Mouse (Mus musculus) thymus, adult 18-20 months (tissue): ENCODE results near the gene Sox9.

Experiments used
- DNase-seq, 2 experiments: peaks; one replicate each; pipeline ENCODE4 v3.0.0; 2022; ENCODE audit warnings: mixed read lengths in 2 of 2

The Sox9 gene

DNA sequence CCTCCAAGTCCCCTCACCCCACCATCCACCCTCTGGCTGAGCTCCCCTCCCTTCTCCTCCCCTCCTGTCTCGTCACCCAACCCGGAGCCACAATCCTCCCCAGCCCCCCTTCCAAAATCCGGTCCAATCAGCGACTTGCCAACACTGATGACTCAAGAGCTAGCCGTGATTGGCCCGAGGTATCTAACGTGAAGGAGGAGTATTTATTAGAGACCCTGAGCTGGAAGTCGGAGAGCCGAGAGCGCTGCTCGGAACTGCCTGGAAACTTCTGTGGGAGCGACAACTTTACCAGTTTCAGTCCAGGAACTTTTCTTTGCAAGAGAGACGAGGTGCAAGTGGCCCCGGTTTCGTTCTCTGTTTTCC is at the start of gene Sox9:
Sox9 (plus strand) TSS at position 231 of the 363 bp plus-strand sequence.
- no peak for DNase-seq

DNA sequence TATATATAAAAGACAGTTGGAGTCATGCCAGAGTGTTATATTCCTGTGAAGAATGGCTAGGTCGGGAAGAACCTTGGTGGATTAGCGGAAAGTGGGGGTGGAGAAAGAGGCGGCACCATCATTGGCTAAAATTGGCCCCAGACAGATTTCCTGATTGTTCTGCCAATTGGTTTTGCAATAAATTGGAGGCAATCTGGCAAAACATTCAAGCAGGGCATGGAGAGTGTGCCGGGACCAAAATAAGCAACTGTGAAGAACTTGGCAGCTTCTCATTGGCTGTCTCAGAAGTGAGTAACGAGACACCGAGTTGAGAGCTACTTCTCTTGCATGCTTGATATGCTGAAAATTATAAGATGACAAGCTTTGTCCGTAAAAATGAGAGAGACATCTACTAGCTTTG is 49.6 kb upstream of the Sox9 start:
- no peak for DNase-seq

DNA sequence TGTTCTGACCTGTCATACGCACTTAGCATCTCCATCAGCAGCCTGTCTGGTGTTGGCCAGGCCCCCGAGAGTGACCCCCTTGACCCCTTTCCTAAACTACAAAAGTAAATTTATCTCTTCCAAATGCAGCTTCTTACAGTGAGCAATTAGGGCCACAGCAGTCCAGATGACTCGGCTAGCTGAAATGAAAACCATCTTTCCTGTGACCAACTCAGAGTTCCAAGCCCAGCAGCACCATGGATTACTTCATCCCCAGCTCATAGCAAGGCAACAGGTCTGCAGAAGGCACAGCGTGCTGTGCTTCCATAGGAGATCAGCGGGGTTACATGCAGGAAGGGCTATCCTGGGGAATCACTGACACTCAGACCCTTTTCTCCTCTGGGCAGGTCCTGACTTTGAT is 45.0 kb upstream of the Sox9 start:
- DNase-seq = no peak

DNA sequence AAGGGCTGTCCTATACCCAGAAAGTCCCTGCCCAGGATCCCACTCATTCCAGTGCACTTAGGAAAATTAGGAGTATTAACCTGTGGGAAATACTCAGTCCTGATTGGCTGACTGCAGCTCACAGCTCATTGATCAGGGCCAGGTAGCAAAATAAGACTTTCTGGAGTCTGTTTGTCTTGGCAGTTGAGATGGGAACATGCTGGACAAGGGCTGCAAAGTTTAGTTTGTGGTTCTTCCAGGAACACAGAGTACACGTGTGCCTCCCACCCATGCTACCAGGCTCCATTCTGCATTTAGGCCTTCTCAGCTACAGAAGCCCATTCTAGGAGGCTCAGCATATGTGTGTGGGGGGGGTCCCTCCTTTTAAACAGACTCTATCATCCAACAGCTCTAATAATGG is 42.3 kb upstream of the Sox9 start:
- no peak for DNase-seq

DNA sequence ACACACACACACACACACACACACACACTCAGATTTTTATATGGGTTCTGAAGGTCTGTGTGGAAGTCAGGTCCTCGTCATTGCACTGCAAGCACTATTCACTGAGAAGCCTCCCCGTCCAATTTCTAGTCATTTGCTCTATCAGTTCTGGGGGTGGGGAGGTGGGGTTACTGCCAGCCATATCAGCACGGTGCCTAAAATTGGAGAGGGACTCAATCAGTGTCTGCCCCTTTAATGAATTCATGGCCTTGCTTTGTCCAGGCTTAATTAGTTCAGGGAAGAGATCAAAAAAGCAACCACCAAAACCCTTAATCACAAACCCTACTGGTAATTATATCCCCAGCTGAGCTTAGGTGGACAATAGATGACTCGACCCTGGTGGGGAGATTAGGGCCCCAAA is 25.5 kb upstream of the Sox9 start:
- DNase-seq = no peak

DNA sequence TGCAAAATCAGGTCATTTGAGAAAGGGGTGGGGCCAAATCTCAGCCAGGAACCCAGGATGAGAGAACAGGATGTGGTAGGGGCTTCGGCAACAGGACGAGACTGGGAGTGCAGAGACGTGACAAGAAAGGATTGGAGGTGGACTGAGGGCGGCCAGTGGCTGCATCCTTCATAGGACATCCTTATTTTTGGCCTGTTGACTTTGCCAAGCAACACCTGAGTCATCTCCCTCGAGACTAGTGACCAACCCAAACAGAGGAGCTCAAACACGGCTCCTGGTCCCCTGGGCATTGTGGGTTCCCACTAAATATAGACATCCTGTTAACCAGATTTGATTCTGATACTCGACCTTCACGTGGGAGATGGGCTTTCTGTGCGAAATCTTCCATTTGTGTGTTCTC is 24.0 kb upstream of the Sox9 start:
- no peak for DNase-seq

DNA sequence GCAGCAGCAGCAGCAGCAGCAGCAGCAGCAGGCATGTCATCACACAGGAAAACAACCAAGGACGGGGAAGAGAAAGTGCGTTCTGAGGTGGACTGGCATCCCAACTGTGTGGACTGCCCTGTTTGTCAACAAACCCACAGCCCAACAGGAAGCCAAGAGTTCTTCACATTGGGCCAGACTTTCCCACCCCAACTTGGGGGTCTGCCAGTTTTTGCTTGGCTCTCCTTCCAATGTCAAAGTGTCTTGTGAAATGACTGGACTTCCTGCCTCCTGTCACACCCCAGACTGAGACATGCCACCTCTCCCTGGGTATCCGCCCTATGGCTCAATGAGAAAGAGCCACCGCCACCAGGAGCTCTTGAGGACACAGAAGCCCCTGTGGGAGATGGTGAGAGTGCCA is 15.1 kb upstream of the Sox9 start:
- DNase-seq = no peak

DNA sequence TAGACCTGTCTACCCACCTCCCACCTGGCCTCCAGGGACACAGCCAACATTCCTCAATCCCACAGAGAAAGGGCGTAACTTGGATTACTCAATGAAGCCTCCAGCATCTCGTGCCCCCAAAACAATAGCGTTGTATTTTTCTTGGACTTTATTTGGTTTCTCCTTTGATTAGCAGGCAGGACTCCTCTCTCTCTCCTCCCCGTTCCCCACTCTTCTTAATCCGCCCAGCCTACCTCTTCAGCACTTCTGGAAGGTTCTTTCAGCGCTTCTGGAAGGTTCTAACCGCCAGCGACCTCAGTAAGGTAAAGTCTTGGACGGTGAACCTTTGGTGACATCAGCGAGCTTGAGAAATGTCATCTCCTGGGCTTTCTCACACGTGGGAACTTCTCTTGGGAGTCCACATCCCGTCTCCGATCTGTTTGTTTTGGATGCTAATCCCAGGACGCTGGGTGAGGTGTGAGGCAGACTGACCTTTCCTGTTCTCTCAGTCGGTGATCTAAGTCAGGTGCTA is 14.4 kb upstream of the Sox9 start:
- no peak for DNase-seq

DNA sequence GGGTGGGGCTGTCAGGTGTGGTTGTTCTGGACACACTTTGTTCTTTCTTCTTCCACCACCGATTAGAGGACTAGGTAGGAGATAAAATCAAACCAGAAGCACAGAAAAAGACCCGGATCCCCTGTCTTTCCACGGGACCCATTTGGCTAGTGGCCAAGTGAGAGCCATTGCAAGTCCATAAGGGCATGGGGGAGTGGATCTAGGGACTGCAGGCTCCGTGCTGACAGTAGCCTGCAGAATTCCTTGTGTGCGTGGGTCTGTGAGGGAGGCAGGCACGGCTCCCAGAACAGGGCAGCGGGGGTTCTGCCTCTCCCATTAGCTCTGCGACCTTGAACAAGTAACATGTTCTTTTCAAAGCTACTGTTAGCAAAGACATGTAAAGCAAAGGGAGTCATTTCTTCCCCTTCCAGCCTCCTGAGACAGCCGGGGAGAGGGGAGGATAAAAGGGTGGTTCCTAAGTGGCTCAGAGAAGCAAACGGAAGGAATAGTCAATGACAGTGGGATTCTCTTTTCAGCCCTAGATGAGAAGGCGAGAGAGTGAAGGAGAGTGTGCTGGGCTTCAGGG is 9.2 kb upstream of the Sox9 start:
- no peak for DNase-seq

DNA sequence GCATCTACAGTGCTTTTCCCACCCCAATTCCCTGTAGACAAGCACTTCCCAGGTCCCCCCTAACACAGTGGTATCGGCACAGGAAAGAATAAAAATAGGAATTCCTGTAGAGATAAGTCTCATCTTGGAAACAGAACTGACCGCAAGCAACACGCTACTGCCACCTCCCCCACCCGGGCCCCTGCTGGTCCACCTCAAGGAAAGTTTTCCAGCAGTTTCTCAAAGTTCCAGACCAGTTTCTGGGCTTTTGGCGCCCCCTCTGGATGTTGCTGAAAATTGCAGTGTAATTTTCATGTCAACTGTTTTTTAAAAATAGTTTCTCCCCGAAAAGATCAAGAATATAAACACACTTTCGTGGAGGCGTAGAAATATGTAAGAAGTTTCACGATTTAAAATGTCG is 2.3 kb upstream of the Sox9 start:
- DNase-seq = no peak

DNA sequence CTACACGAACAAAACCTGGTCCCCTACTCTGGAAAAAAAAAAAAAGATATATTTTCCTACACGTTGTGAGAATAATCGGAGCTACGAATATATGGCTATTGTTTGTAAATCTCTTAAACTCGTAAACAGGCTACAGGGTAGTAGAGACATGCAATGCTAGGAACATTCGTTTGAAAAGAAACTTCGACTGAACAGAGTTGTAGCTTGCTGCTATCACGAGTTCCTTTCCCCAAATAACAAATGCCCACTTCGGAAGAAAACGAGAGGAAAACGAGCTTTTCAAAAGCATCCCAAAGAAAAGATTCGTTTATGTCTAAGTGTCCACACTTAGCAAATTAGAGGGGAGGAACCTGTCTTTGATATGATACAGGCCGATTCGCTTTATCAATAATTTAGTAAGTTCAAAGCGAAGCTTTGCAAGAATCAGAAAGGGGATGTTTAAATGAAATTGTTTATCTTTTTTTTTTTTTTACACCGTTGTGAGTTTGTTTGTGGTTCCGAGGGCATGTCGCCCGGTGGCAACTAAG is 1.6 kb upstream of the Sox9 start:
- DNase-seq = no peak

DNA sequence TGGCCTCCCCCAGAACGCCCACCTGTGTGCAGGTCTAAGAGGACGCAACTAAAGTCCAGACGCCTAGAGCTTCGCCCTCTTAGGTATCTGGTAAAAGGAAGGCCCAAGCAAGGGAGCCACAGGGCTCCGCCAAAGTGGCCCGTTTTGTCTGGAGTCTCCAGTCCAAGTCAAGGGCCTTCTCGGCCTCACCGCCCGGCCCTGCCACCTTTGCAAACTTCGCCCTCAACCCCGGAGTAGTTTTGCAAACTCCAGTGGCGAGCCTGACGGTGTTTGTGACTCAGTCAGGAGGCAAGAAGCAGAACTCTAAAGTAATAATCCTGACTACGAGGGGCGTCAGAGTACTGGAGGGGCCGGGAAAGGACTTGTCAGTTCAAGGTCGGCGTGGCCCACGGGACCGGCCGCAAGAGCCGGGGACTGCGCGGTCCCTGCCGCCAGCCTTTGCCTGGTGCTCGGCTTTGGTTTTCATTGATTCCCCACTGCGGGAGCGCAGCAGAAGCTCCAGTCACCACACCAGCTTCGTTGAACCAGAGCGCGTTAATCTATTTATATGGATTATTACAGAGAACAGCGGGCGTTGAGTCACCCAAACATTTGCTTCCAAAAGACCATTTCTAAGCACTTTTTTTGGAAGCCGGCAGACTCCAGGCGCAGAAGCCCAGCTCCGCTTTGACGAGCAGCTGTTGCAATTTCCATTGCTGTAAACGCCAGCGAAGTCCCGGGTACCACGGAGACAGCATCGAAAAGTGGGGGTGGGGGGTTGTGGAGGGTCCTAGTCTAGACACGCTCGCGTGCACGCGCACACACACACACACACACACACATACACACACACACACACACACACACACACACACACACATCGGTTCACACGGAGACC is 751 bp upstream of the Sox9 start:
- DNase-seq = no peak

DNA sequence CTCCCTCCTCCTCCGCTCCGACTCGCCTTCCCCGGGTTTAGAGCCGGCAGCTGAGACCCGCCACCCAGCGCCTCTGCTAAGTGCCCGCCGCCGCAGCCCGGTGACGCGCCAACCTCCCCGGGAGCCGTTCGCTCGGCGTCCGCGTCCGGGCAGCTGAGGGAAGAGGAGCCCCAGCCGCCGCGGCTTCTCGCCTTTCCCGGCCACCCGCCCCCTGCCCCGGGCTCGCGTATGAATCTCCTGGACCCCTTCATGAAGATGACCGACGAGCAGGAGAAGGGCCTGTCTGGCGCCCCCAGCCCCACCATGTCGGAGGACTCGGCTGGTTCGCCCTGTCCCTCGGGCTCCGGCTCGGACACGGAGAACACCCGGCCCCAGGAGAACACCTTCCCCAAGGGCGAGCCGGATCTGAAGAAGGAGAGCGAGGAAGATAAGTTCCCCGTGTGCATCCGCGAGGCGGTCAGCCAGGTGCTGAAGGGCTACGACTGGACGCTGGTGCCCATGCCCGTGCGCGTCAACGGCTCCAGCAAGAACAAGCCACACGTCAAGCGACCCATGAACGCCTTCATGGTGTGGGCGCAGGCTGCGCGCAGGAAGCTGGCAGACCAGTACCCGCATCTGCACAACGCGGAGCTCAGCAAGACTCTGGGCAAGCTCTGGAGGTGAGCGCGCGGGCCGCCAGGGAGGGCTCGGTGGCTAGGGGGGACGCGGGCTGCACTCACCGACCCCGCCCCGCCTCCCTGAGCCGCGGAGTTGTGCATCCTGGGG is 515 bp downstream of the Sox9 start:
- no peak for DNase-seq

DNA sequence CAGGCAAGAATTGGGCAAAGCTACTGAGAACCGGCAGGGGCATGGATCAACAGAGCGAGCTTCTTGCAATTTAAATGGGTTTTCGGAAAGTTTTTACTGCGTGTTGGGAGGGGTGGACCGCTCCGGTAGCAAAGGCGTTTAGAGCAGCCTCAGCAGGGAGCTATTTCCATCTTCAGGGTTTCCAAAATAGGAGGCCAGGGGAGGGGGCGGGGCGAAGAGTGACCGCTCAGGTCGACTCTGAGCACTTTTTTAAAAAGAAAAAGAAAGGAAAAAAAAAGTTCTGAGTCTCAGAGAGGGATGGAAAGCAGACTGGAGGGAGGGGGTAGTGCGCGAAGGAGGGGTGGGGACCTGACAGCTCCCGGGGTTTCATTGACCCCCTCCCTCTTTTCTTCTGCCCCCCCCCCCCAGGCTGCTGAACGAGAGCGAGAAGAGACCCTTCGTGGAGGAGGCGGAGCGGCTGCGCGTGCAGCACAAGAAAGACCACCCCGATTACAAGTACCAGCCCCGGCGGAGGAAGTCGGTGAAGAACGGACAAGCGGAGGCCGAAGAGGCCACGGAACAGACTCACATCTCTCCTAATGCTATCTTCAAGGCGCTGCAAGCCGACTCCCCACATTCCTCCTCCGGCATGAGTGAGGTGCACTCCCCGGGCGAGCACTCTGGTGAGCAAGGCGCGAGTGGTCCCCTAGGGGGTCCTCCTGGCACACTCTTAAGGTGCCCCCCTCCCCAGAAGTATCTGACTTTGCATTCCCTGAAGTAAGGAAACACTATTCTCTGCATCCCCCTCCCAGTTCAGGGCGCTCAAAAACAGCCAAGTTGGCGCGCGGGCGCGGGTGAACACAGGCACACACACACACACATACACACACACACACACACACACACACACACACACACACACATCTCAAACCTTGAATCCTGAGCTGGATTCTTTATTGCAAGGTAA is 1.6 kb downstream of the Sox9 start:
- no peak for DNase-seq

DNA sequence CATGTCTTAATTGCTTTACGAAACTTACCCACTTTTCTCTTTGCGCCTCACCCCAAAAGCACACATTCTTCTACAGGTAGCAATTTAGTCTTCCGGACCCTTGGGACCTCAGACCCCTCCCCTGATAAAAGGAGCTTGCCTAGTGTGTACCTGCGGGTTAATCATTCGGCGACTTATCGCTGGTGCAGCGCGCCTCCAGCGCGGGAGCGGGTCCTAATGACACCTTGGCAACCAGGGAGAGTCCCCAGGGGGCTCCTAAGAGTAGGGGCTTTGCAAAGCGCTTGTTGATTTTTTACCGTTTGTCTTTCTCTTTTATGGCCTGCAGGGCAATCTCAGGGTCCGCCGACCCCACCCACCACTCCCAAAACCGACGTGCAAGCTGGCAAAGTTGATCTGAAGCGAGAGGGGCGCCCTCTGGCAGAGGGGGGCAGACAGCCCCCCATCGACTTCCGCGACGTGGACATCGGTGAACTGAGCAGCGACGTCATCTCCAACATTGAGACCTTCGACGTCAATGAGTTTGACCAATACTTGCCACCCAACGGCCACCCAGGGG is 2.4 kb downstream of the Sox9 start:
- no peak for DNase-seq

DNA sequence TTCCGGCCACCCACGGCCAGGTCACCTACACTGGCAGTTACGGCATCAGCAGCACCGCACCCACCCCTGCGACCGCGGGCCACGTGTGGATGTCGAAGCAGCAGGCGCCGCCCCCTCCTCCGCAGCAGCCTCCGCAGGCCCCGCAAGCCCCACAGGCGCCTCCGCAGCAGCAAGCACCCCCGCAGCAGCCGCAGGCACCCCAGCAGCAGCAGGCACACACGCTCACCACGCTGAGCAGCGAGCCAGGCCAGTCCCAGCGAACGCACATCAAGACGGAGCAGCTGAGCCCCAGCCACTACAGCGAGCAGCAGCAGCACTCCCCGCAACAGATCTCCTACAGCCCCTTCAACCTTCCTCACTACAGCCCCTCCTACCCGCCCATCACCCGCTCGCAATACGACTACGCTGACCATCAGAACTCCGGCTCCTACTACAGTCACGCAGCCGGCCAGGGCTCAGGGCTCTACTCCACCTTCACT is 2.9 kb downstream of the Sox9 start:
- DNase-seq = no peak

DNA sequence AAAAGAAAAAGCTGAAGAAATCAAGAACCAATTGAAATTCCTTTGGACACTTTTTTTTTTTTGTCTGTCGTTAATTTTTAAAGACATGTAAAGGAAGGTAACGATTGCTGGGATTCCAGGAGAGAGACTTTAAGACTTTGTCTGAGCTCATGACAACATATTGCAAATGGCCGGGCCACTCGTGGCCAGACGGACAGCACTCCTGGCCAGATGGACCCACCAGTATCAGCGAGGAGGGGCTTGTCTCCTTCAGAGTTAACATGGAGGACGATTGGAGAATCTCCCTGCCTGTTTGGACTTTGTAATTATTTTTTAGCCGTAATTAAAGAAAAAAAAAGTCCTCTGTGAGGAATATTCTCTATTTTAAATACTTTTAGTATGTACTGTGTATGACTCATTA is 3.6 kb downstream of the Sox9 start:
- DNase-seq = no peak

DNA sequence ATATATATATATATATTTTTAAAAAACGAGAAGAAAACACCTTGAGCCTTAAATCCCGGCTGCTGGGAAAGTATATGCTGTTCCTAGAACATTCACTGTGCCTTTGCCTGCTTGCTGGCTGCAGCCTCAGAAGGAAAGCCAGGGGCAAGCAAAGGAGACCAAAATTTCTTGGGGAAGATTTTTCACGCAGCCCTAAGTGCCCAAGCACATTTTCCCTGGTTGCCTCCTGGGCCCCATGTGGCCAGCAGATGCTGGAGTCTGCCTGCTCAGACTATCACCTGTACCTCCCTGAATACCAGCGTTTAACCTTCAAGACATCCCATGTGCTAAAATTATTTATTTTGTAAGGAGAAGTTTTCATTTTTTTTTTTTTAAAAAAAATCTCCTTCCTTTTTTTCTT is 4.4 kb downstream of the Sox9 start:
- no peak for DNase-seq

DNA sequence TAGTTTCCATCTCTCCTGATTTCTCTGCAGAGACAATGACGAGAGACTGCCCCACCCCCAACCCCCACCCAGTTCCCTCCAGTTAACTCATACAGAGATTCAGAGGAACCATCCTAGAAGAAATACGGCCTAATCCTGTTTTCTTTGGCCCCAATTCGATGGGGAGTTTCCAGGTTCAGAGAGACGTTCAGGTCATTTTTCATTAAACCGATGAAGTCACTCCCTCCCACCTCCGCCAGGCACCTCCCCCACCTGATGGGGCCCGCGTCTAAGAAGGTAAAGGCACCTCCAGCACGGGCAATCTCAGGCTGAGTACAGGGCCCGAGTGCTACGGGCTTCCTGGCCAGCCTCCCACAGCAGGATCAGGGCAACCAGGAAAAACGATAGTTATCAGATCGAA is 6.3 kb downstream of the Sox9 start:
- no peak for DNase-seq

DNA sequence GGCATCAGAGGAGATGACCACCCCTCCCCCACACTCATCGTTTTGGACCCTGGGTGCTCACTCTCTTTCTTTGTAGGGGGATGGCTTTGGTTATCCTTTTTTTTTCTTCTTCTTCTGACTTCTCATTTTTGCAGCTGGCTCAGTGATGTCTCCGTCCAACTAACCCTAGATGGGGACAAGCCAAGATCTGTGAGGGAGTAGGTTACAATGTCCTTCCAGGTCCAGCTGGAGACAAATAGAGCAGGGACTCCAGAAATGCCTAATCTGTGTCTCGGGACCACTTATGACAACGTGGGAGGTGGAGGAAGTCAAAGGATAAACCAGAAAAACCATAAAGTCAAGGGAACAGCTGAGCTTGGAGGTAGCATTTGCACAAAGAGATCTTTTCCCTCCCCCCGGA is 14.4 kb downstream of the Sox9 start:
- no peak for DNase-seq

DNA sequence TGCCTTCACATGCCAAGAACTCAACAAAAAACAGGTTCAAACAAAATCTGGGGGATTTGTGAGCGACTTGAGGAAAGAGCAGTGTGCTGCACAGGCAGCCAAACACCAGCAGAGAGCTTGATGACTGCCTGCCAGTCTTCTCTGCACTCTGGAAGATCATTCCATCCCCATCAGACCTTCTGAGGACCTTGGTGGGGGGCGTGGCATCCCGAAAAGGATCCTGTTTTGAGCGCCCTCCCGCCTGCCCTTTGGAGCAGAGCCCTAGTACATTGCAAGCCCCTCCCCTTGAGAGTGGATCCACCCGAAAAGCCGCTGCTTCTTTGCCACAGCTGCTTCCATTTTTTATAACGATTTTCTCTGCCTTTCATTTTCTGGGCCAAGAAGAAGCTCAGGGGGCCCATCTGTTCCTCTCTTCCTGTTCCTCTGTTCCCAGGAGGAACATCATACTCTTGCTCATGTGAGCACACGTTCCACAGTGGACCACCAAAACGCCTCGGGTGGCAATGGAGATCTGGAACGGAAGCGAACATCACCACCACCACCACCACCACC is 16.9 kb downstream of the Sox9 start:
- no peak for DNase-seq
